Mouse (Mus musculus): ENCODE data around the gene Anxa8.
A peak's percentile ranks its signal among the peaks of the same experiment; 100 is the strongest.

The Anxa8 gene

DNA sequence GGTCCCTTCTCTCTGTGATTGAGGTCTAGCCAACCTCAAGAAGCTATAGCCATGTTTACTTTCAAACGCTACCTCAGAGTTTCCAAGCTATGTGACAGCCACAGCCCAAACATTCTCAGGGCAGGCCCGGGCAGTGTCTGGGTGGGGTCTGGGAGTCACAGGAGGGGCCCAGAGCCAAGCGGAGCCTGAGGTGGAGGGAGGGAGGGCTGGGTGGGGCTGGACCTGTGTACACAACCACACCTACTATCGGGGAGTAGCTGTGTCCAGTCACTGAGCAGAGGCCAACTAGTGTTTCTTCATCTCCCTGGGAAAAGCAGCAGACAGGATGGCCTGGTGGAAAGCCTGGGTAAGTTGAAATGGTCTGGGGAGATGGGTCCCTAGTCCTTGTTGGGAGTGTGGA, at the start of gene Anxa8:
Anxa8 (plus strand) TSS at position 251 of the 400 bp plus-strand sequence.
- no peak for DNase-seq (ENCODE audit: extremely low read depth, low read depth)

GRCm38 (mm10) chr14:34041241-34041640, 44.5 kb upstream of the Anxa8 start:
- no peak for DNase-seq (ENCODE audit: extremely low read depth, low read depth)

- no peak for DNase-seq (ENCODE audit: extremely low read depth, low read depth)
These were observed 42.4 kb upstream of the Anxa8 start for GRCm38 (mm10) chr14:34043341-34043740.

DNA sequence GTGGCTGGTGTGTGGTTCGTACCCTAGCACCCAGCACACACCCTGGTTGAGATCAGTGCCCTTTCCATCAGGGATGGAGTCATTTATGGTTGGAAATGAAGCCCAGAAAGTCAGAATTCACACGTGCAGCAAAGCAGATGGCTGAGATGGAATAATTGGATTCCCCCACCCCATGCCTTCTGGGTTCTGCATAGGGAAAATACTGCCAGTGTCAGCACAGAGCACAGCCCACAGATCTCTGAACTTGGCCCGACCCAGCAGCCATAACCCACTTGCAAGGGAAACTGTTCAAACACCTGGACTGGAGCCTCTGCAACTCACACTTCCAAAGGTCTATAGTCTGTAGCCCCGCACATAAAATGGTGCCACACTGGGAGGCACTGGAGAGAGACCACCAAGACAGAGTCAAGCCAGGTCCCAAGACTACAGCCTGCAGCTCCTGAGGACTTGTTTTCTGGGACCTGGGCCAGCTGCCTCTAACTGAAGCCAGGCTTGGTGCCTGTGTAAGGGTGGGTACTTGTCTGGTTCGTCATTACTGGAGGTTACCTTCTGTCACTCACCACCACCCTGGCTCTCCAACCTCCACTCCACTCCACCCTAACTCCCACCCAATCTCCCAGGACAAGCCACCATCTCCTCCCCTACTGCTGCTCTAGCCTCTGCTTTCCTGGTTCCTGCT, 35.5 kb upstream of the Anxa8 start:
- DNase-seq (ENCODE audit: extremely low read depth, low read depth) = no peak

GRCm38 (mm10) chr14:34052516-34052915, 33.3 kb upstream of the Anxa8 start, which contains the start of gene Antxrl:
Antxrl (plus strand) TSS chr14:34052707.
- no peak for DNase-seq (ENCODE audit: extremely low read depth, low read depth)

DNA sequence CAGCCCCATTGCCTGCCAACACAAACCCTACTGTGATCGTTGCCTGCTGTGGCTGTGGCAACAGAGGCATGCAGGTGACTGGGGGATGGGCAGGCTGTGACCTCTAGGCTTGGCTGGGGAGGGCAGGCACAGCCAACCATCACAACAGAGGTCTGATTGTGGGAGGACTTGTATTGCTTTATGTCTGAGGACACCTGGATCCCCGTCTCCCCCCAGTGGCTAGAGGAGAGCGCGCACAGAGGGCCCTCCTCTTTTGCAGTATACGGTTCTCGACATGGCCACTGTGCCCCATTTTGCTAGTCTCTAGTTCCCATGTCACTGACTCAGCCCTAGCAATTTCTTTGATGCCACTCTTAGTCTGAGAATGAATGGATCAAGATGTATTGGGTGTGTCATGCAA, 14.1 kb upstream of the Anxa8 start:
- no peak for DNase-seq (ENCODE audit: extremely low read depth, low read depth)

- DNase-seq (ENCODE audit: extremely low read depth, low read depth) = no peak
These were observed 10.4 kb upstream of the Anxa8 start for GRCm38 (mm10) chr14:34075346-34075745.

DNA sequence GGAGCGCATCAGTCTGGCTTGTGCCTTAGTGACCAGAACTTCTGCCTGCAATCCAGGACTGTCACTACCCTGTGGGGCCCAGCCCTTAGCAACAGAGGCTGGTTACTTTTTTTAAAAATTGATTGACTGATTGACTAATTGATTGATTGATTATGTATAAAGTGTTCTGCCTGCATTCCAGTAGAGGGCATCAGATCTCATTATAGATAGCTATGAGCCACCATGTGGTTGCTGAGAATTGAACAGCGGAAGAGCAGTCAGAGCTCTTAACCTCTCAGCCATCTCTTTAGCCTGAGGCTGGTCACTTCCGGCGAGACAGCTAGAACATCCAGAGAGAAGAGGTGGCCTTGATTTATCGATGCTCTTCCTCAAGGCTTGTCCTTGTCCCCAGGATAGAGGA, 8.6 kb upstream of the Anxa8 start:
- no peak for DNase-seq (ENCODE audit: extremely low read depth, low read depth)

- DNase-seq (ENCODE audit: extremely low read depth, low read depth) = no peak
These were observed 7.5 kb upstream of the Anxa8 start for GRCm38 (mm10) chr14:34078293-34078692.

- peak; percentile 16 for DNase-seq (ENCODE audit: extremely low read depth, low read depth)
These were observed 5.3 kb upstream of the Anxa8 start for GRCm38 (mm10) chr14:34080321-34080997.

DNA sequence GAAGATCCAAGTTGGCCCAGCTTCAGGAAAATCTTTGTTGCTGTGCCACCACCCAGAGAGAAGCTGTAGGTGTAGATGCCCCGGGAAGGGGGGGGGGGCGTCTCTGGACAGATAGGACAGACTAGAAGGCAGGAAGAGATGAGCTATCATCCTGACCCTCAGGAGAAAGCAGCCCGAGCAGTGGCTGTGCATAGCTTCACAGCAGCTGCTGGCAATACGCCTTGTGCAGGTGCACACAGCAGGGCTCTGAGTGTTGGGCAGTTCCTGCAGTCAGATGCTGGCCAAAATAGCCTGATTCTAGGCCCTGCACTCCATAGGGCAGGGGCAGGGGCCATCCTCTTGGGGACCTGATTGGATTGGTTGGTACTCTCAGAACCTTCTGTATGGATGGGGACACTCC, 1.0 kb downstream of the Anxa8 start:
- DNase-seq (ENCODE audit: extremely low read depth, low read depth) = no peak

GRCm38 (mm10) chr14:34087856-34088398, 2.1 kb downstream of the Anxa8 start:
- no peak for DNase-seq (ENCODE audit: extremely low read depth, low read depth)

DNA sequence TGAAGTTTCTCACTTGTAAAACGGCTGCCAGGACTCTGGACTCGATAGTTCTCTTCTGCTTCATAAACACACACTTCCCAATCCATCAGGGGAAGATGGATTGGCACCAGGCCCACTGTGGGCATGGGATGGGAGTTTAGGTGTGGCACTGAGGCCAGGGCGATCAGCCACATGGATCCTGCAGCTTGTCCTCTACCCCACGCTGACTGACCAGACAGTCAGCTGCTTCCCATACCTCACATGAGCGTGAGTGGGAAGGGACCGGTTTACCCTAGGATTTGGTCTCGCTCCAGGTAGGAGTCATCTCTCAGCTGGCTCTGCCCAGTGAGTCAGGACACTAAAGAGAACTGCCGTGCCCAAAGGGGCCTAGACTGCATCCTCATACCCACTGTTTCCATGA, 4.0 kb downstream of the Anxa8 start:
- no peak for DNase-seq (ENCODE audit: extremely low read depth, low read depth)

GRCm38 (mm10) chr14:34091475-34091874, 5.7 kb downstream of the Anxa8 start:
- DNase-seq (ENCODE audit: extremely low read depth, low read depth) = no peak

DNA sequence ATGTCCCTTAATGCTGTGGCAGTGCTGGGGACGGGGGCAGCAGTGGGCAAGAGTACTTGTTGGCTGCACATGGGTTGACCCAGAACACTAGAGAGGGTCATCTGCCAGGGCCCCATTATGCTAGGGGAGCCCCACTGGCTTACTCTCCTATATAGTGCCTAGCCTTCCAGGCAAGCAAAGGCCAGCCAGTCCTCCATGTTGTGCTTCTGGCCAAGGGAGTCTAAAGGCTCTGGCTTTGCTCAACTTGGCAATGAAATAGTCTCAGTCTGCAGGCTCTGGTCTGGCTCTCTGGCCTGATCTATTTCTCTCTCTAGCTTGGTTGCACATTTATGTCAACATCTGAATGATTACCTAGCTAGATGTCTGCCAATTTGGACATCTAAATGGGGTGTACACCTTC, 7.1 kb downstream of the Anxa8 start:
- no peak for DNase-seq (ENCODE audit: extremely low read depth, low read depth)

- DNase-seq (ENCODE audit: extremely low read depth, low read depth) = no peak
These were observed 10.4 kb downstream of the Anxa8 start for GRCm38 (mm10) chr14:34096161-34096560.

GRCm38 (mm10) chr14:34102601-34103000, 16.8 kb downstream of the Anxa8 start, which contains the start of gene A630023A22Rik:
A630023A22Rik (minus strand) TSS chr14:34102754.
- no peak for DNase-seq (ENCODE audit: extremely low read depth, low read depth)

DNA sequence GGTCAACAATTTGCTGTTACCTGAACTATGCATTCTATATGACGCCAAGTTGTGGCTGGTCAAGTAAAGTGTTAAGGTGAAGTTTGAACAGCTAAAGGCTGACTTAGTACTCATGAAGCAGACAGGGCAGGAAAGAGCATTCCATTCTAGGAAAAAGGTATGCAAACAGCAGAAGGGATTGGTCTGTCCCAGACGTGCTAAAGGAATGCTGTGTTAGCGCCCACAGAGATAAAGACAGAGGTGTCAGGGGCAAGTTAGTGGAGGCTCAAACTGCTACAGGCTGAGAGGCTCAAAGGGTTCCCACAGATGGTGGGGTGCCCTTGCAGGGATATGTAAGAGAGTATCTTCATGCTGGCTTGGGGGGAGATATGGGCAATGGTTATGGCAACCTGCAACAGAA, 18.1 kb downstream of the Anxa8 start:
- DNase-seq (ENCODE audit: extremely low read depth, low read depth) = no peak

DNA sequence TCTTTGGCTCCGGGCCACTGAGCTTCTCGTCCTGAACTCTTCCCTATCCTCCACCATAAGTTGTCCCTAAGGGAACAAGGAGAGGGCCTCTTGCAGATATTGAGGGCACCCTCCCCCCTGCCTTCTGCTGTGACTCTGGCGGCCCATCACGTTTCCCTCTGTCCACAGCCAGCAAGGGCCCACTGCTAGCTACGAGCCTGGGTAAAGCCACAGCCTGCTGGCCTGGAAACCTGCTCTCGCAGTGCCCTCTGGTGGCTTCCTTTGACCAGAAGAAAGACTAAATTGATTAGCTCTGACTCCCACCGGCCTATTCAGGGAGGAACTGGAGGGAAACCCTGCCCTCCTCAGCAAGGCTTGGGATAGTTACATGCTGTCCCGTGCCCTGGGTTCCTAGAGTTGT, 19.1 kb downstream of the Anxa8 start:
- no peak for DNase-seq (ENCODE audit: extremely low read depth, low read depth)

DNA sequence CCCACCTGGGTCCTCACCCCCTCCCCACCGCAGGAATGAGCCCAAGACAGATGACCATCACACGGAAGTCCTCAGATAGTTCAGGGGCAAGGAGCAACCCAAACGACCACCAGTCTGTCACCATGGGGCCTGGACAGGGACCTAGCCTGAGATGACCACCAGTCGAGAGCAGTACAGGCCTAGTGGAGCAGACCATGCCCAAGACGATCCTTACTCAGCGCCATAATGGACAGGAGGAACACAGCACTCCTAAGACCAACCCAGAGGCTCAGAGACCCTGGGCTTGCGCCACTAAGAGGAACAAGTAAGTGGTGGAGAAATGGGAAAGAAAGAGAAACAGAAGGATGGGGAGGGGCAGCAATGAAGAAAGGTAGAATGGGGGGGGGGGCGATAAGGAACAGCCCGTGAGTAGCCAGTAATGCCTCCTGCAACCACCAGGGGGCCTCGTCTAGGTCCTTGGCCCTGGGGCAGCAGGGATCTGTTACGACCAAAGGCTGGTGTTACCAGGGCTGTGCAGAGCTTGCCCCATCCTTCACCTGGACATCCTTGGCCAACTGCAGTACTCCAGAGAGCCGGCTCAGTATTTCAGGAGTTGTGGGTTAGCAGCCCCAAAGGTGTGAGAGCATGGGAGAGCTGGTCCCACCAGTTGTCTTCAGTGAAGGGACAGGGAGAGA, 20.7 kb downstream of the Anxa8 start:
- no peak for DNase-seq (ENCODE audit: extremely low read depth, low read depth)

GRCm38 (mm10) chr14:34107594-34107993, 21.8 kb downstream of the Anxa8 start:
- no peak for DNase-seq (ENCODE audit: extremely low read depth, low read depth)

- no peak for DNase-seq (ENCODE audit: extremely low read depth, low read depth)
These were observed 28.5 kb downstream of the Anxa8 start for GRCm38 (mm10) chr14:34114311-34114710.
